Mouse (Mus musculus): ENCODE results near the gene Gm48551. TPM values are rescaled to one million over a fixed set of nuclear protein-coding genes. Genes with fewer than 3 reads are reported as not detected.

The Gm48551 gene
- total RNA-seq, 2 experiments from 2014 or later: 3.7 to 4.4 TPM

Small RNA genes lying within 50 kb of the gene (microRNA-seq; reads per million reads assigned to microRNA genes)
- not detected for gene Mir1191b
- 2.4 reads per million for gene Mir6913

Other genes with a start within 250 kb of the Gm48551 start
- 10 to 100 TPM; 23.3 to 24.7 TPM for gene Zbtb7a, start 249.2 kb upstream of the Gm48551 start, total RNA-seq (2021)
- 10 to 100 TPM; 29.6 to 30.4 TPM for gene Pias4, start 216.5 kb upstream of the Gm48551 start, total RNA-seq (2021)
- 1,000 to 10,000 TPM; 1,312 to 1,322 TPM for gene Eef2, start 207.8 kb upstream of the Gm48551 start, total RNA-seq (2021)
- 10 to 100 TPM; 62.7 to 62.9 TPM for gene Dapk3, start 201.5 kb upstream of the Gm48551 start, total RNA-seq (2021)
- gene 4930442H23Rik, start 200.6 kb upstream of the Gm48551 start, total RNA-seq (2021): not detected
- gene Nmrk2, start 182.4 kb upstream of the Gm48551 start, total RNA-seq (2021): under 1 TPM in 1 of 2 experiments, not detected in 1; 0.44 TPM
- 100 to 1,000 TPM; 195 to 206 TPM for gene Atcay, start 153.6 kb upstream of the Gm48551 start, total RNA-seq (2021)
- 10 to 100 TPM; 65.2 to 66.0 TPM for gene Zfr2, start 151.3 kb upstream of the Gm48551 start, total RNA-seq (2021)
- 100 to 1,000 TPM; 132 to 140 TPM for gene Matk, start 131.5 kb upstream of the Gm48551 start, total RNA-seq (2021)
- gene Mrpl54, start 117.5 kb upstream of the Gm48551 start, total RNA-seq (2021): 10 to 100 TPM; 41.9 to 50.6 TPM
- 10 to 100 TPM; 22.6 to 28.2 TPM for gene Apba3, start 117.5 kb upstream of the Gm48551 start, total RNA-seq (2021)
- gene Tjp3, start 92.9 kb upstream of the Gm48551 start, total RNA-seq (2021): 1 to 10 TPM; 5.4 to 6.1 TPM
- gene Pip5k1c, start 91.5 kb upstream of the Gm48551 start, total RNA-seq (2021): 100 to 1,000 TPM; 295 to 304 TPM
- 10 to 100 TPM; 26.5 to 26.9 TPM for gene Cactin, start 63.4 kb upstream of the Gm48551 start, total RNA-seq (2021)
- gene Tbxa2r, start 55.7 kb upstream of the Gm48551 start, total RNA-seq (2021): 1 to 10 TPM; 1.6 to 2.0 TPM
- gene Gipc3, start 41.2 kb upstream of the Gm48551 start, total RNA-seq (2021): under 1 TPM; 0.12 to 0.28 TPM
- gene Hmg20b, start 34.0 kb upstream of the Gm48551 start, total RNA-seq (2021): 10 to 100 TPM; 23.5 to 26.8 TPM
- gene Mfsd12, start 27.0 kb upstream of the Gm48551 start, total RNA-seq (2021): 10 to 100 TPM; 29.6 to 29.7 TPM
- gene 4930404N11Rik, start 18.6 kb upstream of the Gm48551 start, total RNA-seq (2021): 1 to 10 TPM; 1.3 to 1.4 TPM
- 100 to 1,000 TPM; 109 to 112 TPM for gene Fzr1, start 6.0 kb upstream of the Gm48551 start, total RNA-seq (2021)
- gene Dohh, start within 50 bp of the Gm48551 start, total RNA-seq (2021): 10 to 100 TPM; 58.8 to 61.5 TPM
- 1 to 10 TPM; 2.7 to 5.9 TPM for gene Gm48552, start 4.5 kb downstream of the Gm48551 start, total RNA-seq (2021)
- gene Smim24, start 8.6 kb downstream of the Gm48551 start, total RNA-seq (2021): 1 to 10 TPM; 1.5 to 2.3 TPM
- gene Nfic, start 71.2 kb downstream of the Gm48551 start, total RNA-seq (2021): 10 to 100 TPM; 29.5 to 31.1 TPM
- 100 to 1,000 TPM; 303 to 316 TPM for gene Celf5, start 98.2 kb downstream of the Gm48551 start, total RNA-seq (2021)
- gene Ncln, start 111.9 kb downstream of the Gm48551 start, total RNA-seq (2021): 100 to 1,000 TPM; 104 to 105 TPM
- under 1 TPM; 0.14 to 0.66 TPM for gene S1pr4, start 115.7 kb downstream of the Gm48551 start, total RNA-seq (2021)
- gene Gna15, start 139.8 kb downstream of the Gm48551 start, total RNA-seq (2021): 1 to 10 TPM; 1.1 to 1.6 TPM
- 100 to 1,000 TPM; 116 to 117 TPM for gene Gna11, start 160.7 kb downstream of the Gm48551 start, total RNA-seq (2021)
- 100 to 1,000 TPM; 474 to 479 TPM for gene Aes, start 175.0 kb downstream of the Gm48551 start, total RNA-seq (2021)
- gene Tle2, start 190.1 kb downstream of the Gm48551 start, total RNA-seq (2021): 10 to 100 TPM; 34.0 to 44.5 TPM
- gene Tle6, start 216.6 kb downstream of the Gm48551 start, total RNA-seq (2021): 1 to 10 TPM; 2.2 to 3.2 TPM
- gene BC025920, start 221.8 kb downstream of the Gm48551 start, total RNA-seq (2021): 1 to 10 TPM; 2.5 to 2.7 TPM
- gene Sirt6, start 243.3 kb downstream of the Gm48551 start, total RNA-seq (2021): 10 to 100 TPM; 37.4 to 38.1 TPM
- 10 to 100 TPM; 37.9 to 44.6 TPM for gene Ankrd24, start 244.1 kb downstream of the Gm48551 start, total RNA-seq (2021)

Data from left cerebral cortex, postnatal 4 days (tissue).